Mouse (Mus musculus): ENCODE measurements around the gene Mpp2. TPM values are rescaled to one million over a fixed set of nuclear protein-coding genes. Genes with fewer than 3 reads are reported as not detected.

Gene Mpp2
- polyA plus RNA-seq, 1 experiment from 2014 or later: 6.8 TPM

DNA sequence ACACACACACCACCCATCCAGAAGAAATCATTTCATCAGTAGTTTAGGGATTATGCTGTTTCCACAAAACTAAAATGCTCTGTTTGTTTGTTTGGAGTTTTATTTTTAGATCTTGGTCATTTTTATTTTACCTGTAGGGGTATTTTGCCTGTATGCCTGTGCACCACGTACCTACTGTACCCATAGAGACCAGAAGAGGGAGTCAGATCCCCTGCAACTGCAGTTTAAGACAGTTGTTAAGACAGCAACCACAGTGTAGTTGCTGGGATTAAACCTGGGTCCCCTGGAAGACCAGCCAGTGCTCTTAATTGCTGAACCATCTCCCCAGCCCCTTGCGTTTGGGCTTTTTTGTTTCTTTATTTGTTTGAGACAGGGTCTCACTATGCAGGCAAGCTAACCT, 19.3 kb downstream of the Mpp2 start:
- H3K4me3 ChIP-seq (replicated peaks): no peak overlapping the region
- WGBS: 46% methylated on average over 2 of the region's 2 CpGs

DNA sequence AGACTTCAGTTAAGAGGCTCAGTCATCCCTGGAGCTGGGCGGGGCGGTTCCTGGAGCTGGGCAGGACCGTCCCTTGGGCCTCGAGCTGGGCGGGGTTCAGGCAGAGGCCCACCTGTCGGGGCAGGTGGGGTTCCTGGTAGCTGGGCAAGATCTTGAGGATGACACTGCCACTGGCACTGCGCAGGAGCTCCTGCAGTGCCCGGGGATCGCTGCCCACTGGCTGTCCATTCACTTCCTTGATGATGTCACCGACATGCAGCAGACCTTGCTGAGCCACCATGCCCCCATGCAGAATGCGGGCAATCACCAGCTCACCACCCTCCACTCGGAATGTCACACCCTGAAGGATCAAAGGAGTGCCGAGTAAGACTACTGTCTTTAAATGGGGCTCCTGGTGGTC, 25.2 kb downstream of the Mpp2 start:
- H3K27me3 ChIP-seq (replicated peaks): 0 out of 2 replicates have a peak, but pooled peaks cover 4% of the 10 kb centered on the region
- no peak overlapping the region for H3K27ac ChIP-seq
- H3K36me3 ChIP-seq: no peaks in the 10 kb centered on the region
- H3K9ac ChIP-seq: no peak overlapping the region
- no peak overlapping the region for H3K4me3 ChIP-seq (replicated peaks)
- ATAC-seq (ENCODE audit: insufficient read depth, low FRiP score, low read depth): no peak
- peaks cover 11% of the 10 kb centered on the region for H3K4me1 ChIP-seq
- no peaks in the 10 kb centered on the region for H3K9me3 ChIP-seq
- H3K4me2 ChIP-seq: no peak overlapping the region
- WGBS: 73% methylated on average over 13 of the region's 13 CpGs

More for the DNA sequence above, 19.3 kb downstream of the Mpp2 start:
- peaks cover 8% of the 10 kb centered on the region; the same call in 1 of the 2 replicates for H3K4me1 ChIP-seq
- no peak overlapping the region for H3K9ac ChIP-seq
- no peak overlapping the region for H3K4me2 ChIP-seq
- no peaks in the 10 kb centered on the region for H3K27me3 ChIP-seq (replicated peaks)
- ATAC-seq (ENCODE audit: insufficient read depth, low FRiP score, low read depth): no peak
- H3K27ac ChIP-seq: no peak overlapping the region
- H3K9me3 ChIP-seq: no peaks in the 10 kb centered on the region
- no peaks in the 10 kb centered on the region for H3K36me3 ChIP-seq

DNA sequence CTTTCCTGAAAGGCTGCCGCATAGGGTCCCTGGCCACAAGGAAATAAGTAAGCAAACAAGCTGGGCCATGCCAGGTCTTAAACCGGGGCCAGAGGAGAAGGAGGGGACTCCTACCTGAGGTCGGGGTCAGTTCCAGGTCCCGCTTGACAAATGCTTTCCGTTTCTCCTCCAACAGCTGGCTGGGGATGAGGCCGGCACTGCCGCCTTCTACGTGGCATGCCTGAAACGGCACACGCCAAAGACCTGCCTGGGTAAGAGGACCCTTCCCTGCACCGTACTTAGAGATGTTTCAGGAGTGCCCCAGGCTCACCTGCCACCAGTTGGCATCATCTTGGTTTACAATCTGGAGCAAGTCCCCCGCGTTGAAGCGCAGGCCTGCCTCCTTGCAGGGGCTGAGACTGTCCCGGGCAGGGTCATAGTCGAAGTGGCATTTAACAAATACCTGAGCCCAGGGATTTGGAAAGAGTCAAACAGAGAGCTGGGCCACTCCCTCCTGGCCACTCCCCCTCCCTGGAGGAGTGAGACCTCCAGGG, 26.3 kb downstream of the Mpp2 start:
- Histone ChIP-seq H3K4me3 (replicated peaks) (no peak overlapping the region), H3K4me1 (peaks cover 11% of the 10 kb centered on the region), H3K9me3 (no peaks in the 10 kb centered on the region), H3K4me2 (peak overlapping the region; percentile 91; the same call in 1 of the 2 replicates), H3K9ac (no peak overlapping the region), H3K27me3 (replicated peaks) (0 out of 2 replicates have a peak, but pooled peaks cover 4% of the 10 kb centered on the region), H3K27ac (no peak overlapping the region), H3K36me3 (no peaks in the 10 kb centered on the region)
- 27% methylated on average over 16 of the region's 16 CpGs for WGBS
- ATAC-seq (ENCODE audit: insufficient read depth, low FRiP score, low read depth): no peak

DNA sequence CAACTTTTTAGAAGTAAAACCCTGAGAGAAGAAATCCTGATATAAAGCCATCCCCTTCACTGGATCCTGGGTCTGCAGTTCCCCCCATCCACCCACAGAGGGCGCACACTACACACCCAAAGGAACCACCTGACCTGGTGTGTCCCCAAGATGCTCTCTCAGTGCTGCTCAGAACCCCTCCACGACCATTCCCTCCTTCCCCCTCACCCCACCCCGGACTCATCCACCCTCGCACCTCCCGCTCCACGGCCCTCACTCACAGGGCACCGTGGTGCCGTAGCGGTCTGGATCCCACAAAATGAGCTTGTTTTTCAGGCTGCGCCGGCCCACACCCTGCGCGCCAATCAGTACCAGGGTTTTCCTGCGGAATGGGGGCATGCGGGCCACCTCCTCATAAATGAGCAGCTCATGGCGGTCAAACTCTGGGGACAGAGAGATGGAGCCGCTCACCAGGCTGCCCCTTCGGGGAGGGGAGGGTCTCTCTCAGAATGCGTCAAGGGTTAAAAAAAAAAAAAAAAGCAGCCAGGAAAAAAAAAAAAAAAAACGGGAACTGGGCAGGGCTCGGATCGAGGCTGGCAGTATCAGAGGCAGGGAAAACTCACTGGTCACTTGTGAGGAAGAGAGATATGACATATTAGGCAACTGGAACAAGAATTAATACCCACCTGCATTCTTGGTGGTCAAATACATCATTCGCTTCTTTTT, 26.9 kb downstream of the Mpp2 start:
- Histone ChIP-seq H3K27me3 (replicated peaks) (0 out of 2 replicates have a peak, but pooled peaks cover 4% of the 10 kb centered on the region), H3K4me1 (peaks cover 11% of the 10 kb centered on the region), H3K36me3 (no peaks in the 10 kb centered on the region), H3K27ac (no peak overlapping the region), H3K4me3 (replicated peaks) (peak overlapping the region; percentile 41), H3K9ac (0 out of 2 replicates have a peak overlapping the region, but pooled peaks have one; percentile 13), H3K4me2 (peak overlapping the region; percentile 91), H3K9me3 (no peaks in the 10 kb centered on the region)
- ATAC-seq (ENCODE audit: insufficient read depth, low FRiP score, low read depth): peak; percentile 56
- 4% methylated on average over 23 of the region's 23 CpGs for WGBS

DNA sequence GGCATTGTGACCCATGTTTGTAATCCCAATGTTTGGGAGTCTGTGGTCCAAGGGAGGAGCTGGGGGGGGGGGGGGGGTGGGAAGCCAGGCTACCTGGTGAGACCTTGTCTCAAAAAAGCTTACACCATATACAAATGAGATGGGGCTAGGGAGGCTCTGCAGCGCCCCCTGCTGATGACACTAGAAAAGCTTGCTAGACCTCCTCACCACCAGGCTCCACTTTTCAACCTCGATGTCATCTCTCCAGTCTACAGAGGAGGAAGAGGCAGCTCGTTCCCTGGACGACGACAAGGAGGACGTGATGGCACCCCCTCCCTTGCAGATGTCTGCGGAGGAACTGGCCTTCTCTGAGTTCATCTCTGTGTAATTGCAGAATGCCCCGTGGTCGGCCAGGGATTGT, 34.5 kb downstream of the Mpp2 start:
- no peaks in the 10 kb centered on the region for H3K27me3 ChIP-seq (replicated peaks)
- H3K9ac ChIP-seq: no peak overlapping the region
- no peak overlapping the region for H3K4me2 ChIP-seq
- H3K9me3 ChIP-seq: no peaks in the 10 kb centered on the region
- WGBS: 21% methylated on average over 9 of the region's 9 CpGs
- 0 out of 2 replicates have a peak, but pooled peaks cover 2% of the 10 kb centered on the region for H3K4me1 ChIP-seq
- H3K36me3 ChIP-seq: no peaks in the 10 kb centered on the region
- no peak for ATAC-seq (ENCODE audit: insufficient read depth, low FRiP score, low read depth)
- no peak overlapping the region for H3K27ac ChIP-seq
- no peak overlapping the region for H3K4me3 ChIP-seq (replicated peaks)

DNA sequence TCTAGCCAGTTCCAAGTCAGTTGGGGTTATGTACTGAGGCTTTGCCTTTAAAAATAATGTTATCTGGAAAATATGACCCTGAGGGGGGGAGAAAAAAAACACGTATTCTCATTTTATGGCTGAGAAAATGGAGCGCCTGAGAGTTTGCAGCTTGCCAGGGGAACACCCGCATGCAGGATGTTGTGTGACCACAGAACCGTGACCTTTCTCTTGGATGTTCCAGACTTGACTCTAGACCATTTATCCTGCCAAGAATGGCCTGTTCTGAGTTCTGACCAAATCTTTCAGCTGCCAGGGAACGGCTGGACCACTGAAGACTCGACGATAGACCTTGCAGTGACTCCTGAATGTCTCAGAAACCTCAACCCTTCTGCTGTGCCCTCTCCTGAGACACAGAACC, 35.1 kb downstream of the Mpp2 start:
- Histone ChIP-seq H3K4me1 (0 out of 2 replicates have a peak, but pooled peaks cover 2% of the 10 kb centered on the region), H3K4me2 (no peak overlapping the region), H3K27me3 (replicated peaks) (no peaks in the 10 kb centered on the region), H3K27ac (no peak overlapping the region), H3K9ac (no peak overlapping the region), H3K9me3 (no peaks in the 10 kb centered on the region), H3K36me3 (no peaks in the 10 kb centered on the region), H3K4me3 (replicated peaks) (no peak overlapping the region)
- ATAC-seq (ENCODE audit: insufficient read depth, low FRiP score, low read depth): no peak
- 63% methylated on average over 7 of the region's 7 CpGs for WGBS

DNA sequence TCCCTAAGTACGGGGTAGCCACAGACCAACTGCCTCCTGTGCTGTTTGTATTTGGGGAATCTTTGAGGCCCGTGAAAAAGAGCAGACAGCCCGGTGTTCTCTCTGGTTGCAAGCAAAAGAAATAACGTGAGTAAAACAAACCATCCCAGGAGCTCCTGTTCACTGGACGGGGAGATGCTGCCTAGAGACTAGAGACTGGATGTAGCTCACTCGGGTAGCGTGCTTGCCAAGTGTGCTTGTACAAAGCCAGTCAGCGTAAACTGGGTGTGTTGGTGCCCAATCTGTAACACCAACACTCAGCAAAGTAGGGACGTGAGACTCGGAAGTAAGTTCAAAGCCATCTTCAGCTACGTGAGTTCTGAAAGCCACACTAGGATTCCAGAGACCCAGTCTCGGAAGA, 35.6 kb downstream of the Mpp2 start:
- WGBS: 78% methylated on average over 12 of the region's 12 CpGs
- ATAC-seq (ENCODE audit: insufficient read depth, low FRiP score, low read depth): no peak
- Histone ChIP-seq H3K27ac (no peak overlapping the region; the same call in 1 of the 2 replicates), H3K27me3 (replicated peaks) (no peaks in the 10 kb centered on the region), H3K4me3 (replicated peaks) (no peak overlapping the region), H3K4me1 (0 out of 2 replicates have a peak, but pooled peaks cover 2% of the 10 kb centered on the region), H3K36me3 (no peaks in the 10 kb centered on the region), H3K9ac (no peak overlapping the region), H3K4me2 (no peak overlapping the region), H3K9me3 (no peaks in the 10 kb centered on the region)

DNA sequence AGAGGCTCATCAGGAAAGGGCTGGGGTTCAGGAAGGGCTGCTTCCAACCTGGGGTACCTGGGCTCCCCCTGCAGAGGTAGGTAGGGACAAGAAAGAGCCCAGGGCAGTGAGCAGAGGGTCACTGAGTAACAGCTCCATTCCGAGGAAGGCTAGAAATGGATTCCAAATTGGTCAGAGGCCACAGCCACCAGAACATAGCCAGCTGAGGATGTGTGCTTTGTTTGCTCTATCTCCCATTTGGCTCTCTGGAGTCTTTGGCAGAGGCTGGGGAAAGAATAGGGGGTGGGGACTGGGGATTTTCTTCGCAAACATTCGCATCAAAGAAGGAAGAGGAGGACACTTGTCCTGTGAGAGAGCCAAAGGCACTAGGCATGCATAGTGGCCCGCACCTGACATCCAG, 36.4 kb downstream of the Mpp2 start:
- H3K27me3 ChIP-seq (replicated peaks): no peaks in the 10 kb centered on the region
- 0 out of 2 replicates have a peak, but pooled peaks cover 2% of the 10 kb centered on the region for H3K4me1 ChIP-seq
- no peak overlapping the region for H3K9ac ChIP-seq
- no peaks in the 10 kb centered on the region for H3K36me3 ChIP-seq
- H3K4me2 ChIP-seq: no peak overlapping the region
- H3K27ac ChIP-seq: peak overlapping the region; percentile 31; the same call in 1 of the 2 replicates
- H3K4me3 ChIP-seq (replicated peaks): no peak overlapping the region
- 48% methylated on average over 4 of the region's 4 CpGs for WGBS
- no peak for ATAC-seq (ENCODE audit: insufficient read depth, low FRiP score, low read depth)
- no peaks in the 10 kb centered on the region for H3K9me3 ChIP-seq

DNA sequence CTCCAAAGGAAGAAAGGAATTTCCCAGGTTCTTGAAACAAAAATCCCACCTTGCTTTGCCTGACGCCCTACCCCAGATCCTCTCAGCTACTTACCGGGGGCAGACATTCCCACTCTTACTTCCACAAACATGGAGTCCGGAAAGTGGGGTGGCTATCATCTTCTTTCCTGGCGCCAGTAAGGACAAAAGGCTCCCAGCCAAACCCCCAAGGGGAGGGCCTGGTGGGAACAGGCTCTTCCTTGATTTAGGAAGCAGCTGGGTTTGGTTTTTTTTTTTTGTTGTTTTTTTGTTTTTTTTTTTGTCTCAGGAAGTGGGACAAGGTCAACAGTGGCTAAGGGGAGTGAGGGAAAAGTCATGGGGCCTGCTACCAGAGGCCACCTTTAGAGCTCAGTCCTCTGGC, 36.8 kb downstream of the Mpp2 start:
- H3K9ac ChIP-seq: no peak overlapping the region

DNA sequence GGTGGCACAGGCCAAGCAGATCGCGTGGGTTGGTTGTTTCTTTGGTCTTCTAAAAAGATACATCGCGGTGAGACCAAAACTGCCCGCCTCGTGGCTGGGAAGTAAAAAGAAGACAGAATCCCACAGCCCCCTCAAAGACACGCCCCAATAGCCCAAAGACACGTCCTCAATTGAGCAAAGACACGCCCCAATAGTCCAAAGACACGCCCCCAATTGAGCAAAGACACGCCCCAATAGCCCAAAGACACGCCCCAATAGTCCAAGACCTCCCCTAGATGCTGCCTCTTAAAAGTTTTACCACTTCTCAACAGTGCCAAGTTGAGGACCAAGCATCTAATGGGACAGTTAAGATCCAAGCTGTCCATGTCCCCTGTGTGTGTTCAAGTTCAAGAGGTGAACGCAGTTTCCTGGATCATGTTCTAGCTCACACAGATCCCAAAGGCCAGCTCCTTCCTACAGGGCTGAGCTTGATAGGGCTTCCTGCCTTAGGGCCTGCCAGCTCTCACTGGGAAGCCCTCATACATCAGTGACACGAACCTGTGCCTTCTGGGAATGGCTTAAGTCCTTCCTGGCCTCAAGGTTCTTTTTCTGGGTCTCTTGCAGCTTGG, 38.3 kb downstream of the Mpp2 start:
- Histone ChIP-seq H3K4me1 (0 out of 2 replicates have a peak, but pooled peaks cover 2% of the 10 kb centered on the region), H3K36me3 (no peaks in the 10 kb centered on the region), H3K9me3 (no peaks in the 10 kb centered on the region), H3K27me3 (replicated peaks) (no peaks in the 10 kb centered on the region), H3K4me2 (no peak overlapping the region), H3K9ac (no peak overlapping the region), H3K27ac (no peak overlapping the region), H3K4me3 (replicated peaks) (no peak overlapping the region)
- WGBS: 55% methylated on average over 14 of the region's 14 CpGs
- ATAC-seq (ENCODE audit: insufficient read depth, low FRiP score, low read depth): no peak

More for the DNA sequence above, 36.8 kb downstream of the Mpp2 start:
- H3K36me3 ChIP-seq: no peaks in the 10 kb centered on the region
- no peak for ATAC-seq (ENCODE audit: insufficient read depth, low FRiP score, low read depth)
- 56% methylated on average over 4 of the region's 4 CpGs for WGBS
- no peak overlapping the region for H3K4me2 ChIP-seq
- no peak overlapping the region for H3K4me3 ChIP-seq (replicated peaks)
- H3K9me3 ChIP-seq: no peaks in the 10 kb centered on the region
- H3K4me1 ChIP-seq: 0 out of 2 replicates have a peak, but pooled peaks cover 2% of the 10 kb centered on the region
- H3K27ac ChIP-seq: 0 out of 2 replicates have a peak overlapping the region, but pooled peaks have one; percentile 31
- H3K27me3 ChIP-seq (replicated peaks): no peaks in the 10 kb centered on the region

DNA sequence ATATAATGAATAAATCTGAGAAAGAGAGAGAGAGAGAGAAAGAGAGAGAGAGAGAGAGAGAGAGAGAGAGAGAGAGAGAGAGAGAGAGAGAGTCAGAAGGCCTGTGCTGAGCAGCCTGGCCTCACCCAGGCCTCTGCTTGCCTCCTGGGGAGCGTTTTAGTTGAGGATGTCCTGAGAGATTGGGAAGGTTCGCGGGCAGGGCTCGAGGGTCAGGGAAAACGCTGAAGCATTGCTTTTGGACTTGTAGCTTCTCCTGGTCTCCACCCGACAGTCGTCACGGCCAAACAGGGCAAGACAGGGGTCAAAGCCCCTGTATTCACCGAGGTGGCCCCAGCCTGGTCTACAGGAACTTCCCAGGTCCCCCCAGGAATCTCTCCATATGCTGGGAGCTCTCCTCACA, 41.7 kb downstream of the Mpp2 start:
- 81% methylated on average over 9 of the region's 9 CpGs for WGBS
- H3K9me3 ChIP-seq: no peaks in the 10 kb centered on the region
- ATAC-seq (ENCODE audit: insufficient read depth, low FRiP score, low read depth): no peak

DNA sequence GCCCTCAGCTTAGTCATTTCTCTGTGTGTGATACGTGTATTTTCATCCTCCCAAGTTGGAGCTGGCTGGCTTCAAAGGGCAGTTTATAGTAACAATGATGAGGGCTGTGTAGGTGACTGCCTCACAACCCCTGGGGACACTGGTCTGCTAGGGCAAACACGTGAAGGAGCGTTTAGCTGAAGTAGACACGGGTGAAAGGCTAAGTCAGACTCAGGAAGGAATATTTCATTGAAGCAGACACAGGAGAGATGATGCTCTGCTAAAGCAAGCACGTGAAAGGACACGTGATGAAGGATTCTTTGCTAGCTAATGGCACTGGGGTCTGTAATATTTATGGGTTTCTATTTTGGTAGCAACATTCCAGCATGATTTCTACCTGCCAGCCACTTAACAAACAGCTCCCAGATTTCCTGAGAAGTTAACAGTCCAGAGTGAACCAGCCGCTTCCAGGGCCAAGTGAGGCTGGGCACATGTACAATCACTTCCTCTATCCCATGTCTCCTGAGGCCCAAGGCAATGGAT, 43.6 kb downstream of the Mpp2 start:
- Histone ChIP-seq H3K4me3 (replicated peaks) (no peak overlapping the region), H3K9me3 (no peaks in the 10 kb centered on the region), H3K9ac (no peak overlapping the region), H3K4me1 (0 out of 2 replicates have a peak, but pooled peaks cover 2% of the 10 kb centered on the region), H3K27ac (no peak overlapping the region), H3K36me3 (no peaks in the 10 kb centered on the region), H3K4me2 (no peak overlapping the region), H3K27me3 (replicated peaks) (no peaks in the 10 kb centered on the region)
- 76% methylated on average over 7 of the region's 7 CpGs for WGBS
- ATAC-seq (ENCODE audit: insufficient read depth, low FRiP score, low read depth): no peak

More for the DNA sequence above, 41.7 kb downstream of the Mpp2 start:
- Histone ChIP-seq H3K27me3 (replicated peaks) (no peaks in the 10 kb centered on the region), H3K36me3 (no peaks in the 10 kb centered on the region), H3K4me1 (no peaks in the 10 kb centered on the region), H3K27ac (no peak overlapping the region), H3K4me2 (no peak overlapping the region), H3K9ac (no peak overlapping the region), H3K4me3 (replicated peaks) (no peak overlapping the region)

Measured in stomach, embryonic 15.5 days (tissue).